Mouse (Mus musculus) liver, embryonic 15.5 days (tissue): ENCODE results near the gene Catsper4. TPM values are rescaled to one million over a fixed set of nuclear protein-coding genes. Genes with fewer than 3 reads are reported as not detected.

Experiments
- ATAC-seq: fragments of 200-750 bp; cut with Nextera tagmentation; 2 replicates; pipeline ENCODE4 v1.8.0; 2017; ENCODE audit warnings: moderate number of reproducible peaks, mild to moderate bottlenecking, moderate library complexity; ENCODE audit not compliant: insufficient read depth
- H3K27ac ChIP-seq: fragments of 300-500 bp; sonication (generic); replicated peaks from 2 replicates; pipeline ENCODE4 v1.5.1; 2015; ENCODE audit warnings: mild to moderate bottlenecking, inconsistent platforms
- H3K27me3 ChIP-seq: fragments of 300-500 bp; sonication (generic); 2 replicates; pipeline ENCODE4 v1.6.1; 2015; ENCODE audit warnings: mild to moderate bottlenecking, inconsistent platforms
- H3K36me3 ChIP-seq: fragments of 300-500 bp; sonication (generic); replicated peaks from 2 replicates; pipeline ENCODE4 v1.6.1; 2015; ENCODE audit warnings: moderate library complexity, mild to moderate bottlenecking, inconsistent platforms
- H3K4me1 ChIP-seq: fragments of 300-500 bp; sonication (generic); replicated peaks from 2 replicates; pipeline ENCODE4 v1.6.1; 2015; ENCODE audit warnings: inconsistent platforms
- H3K4me2 ChIP-seq: fragments of 300-500 bp; sonication (generic); 2 replicates; pipeline ENCODE4 v1.6.1; 2015; ENCODE audit warnings: moderate library complexity, mild to moderate bottlenecking, inconsistent platforms
- H3K4me3 ChIP-seq: fragments of 300-500 bp; sonication (generic); replicated peaks from 2 replicates; pipeline ENCODE4 v1.5.1; 2015; ENCODE audit warnings: mild to moderate bottlenecking, inconsistent platforms
- H3K9ac ChIP-seq: fragments of 300-500 bp; sonication (generic); 2 replicates; pipeline ENCODE4 v1.6.1; 2015; ENCODE audit warnings: moderate library complexity, mild to moderate bottlenecking, inconsistent platforms
- H3K9me3 ChIP-seq: fragments of 300-500 bp; sonication (generic); replicated peaks from 2 replicates; pipeline ENCODE4 v1.6.1; 2016; ENCODE audit warnings: inconsistent platforms
- WGBS: fragments of 180-500 bp; shearing (Covaris S2); methylation state at CpG from one replicate; pipeline ENCODE4 v1.1.7; 2015; ENCODE audit warnings: mixed read lengths; ENCODE audit not compliant: insufficient replicate concordance; 5-methylcytosine and 5-hydroxymethylcytosine counted together
- polyA plus RNA-seq: library from polyadenylated mRNA; unstranded; fragments of >200 nt; fragmentation: Nextera tagmentation; extraction: Ambion mirVana; gene quantifications from 2 replicates; pipeline ENCODE4 v1.2.1, GENCODE M21; 2015

Catsper4 gene
- polyA plus RNA-seq, 1 experiment from 2014 or later = not detected

GRCm38 (mm10) chr4:134249651-134250050 lies 22.5 kb upstream of the Catsper4 start:
- Histone ChIP-seq H3K36me3 (no peaks in the 10 kb centered on the region), H3K4me3 (peak overlapping the region; percentile 33), H3K27ac (no peak overlapping the region), H3K4me2 (peak overlapping the region; percentile 61), H3K9me3 (no peaks in the 10 kb centered on the region), H3K4me1 (peaks cover 57% of the 10 kb centered on the region), H3K27me3 (peaks cover 92% of the 10 kb centered on the region), H3K9ac (no peak overlapping the region)
- ATAC-seq = no peak
- 2% methylated on average over 30 of the region's 30 CpGs for WGBS

DNA sequence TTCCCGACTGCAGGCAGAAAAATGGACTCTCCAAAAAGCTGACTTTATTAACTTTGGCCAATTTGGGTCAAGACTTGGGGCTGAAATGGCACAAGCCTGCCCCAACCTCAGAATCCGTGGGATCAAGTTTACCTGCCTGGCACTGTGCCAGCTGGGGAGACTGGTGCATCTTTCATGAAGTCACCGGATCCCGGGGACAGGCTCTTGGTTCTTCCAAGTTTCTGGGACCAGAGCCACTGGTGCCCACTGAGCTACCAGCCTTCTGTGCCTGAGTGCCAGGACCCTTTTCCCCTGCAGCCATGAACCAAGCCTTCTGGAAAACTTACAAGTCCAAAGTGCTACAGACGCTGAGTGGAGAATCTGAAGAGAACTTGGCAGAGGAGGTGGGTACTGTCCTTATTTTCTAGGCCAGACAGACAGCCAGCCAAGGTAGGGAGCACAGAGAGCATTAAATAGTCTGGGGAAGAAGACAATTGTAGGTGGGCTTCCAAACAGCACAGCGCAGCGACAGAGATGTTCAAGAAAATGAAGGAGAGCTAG lies 19.6 kb upstream of the Catsper4 start, which contains the start of gene Gm30191:
Gm30191 (plus strand) TSS at position 217 of the 540 bp plus-strand sequence.
- Histone ChIP-seq H3K27me3 (peaks cover 63% of the 10 kb centered on the region), H3K4me1 (peaks cover 45% of the 10 kb centered on the region), H3K4me2 (peak within 1 kb of the TSS; percentile 98), H3K4me3 (peak within 1 kb of the TSS; percentile 79), H3K36me3 (no peaks in the 10 kb centered on the region), H3K9ac (0 out of 2 replicates have a peak within 1 kb of the TSS, but pooled peaks have one; percentile 71), H3K9me3 (no peaks in the 10 kb centered on the region), H3K27ac (no peak within 1 kb of the TSS)
- 62% methylated on average over 7 of the region's 7 CpGs for WGBS
- no peak for ATAC-seq

DNA sequence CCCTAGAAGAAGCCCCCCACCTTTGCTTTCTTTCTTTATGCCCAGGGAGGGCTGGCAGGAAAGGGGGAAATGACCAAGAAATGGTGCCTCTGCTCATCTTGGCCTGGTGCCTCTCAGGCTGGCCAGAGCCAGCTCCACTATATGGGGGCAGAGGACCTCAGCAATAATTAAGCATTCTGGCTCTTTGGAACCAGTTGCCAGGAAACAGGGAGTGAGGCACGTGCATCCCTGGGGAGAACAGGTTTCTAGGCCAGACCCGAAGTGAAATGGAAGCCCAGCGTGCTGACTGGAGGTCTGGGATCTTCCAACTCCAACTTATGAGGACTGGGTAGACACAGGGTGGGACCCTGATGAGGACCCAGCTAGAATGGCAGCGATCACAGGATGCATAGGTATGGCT lies 19.1 kb upstream of the Catsper4 start:
- WGBS = 51% methylated on average over 4 of the region's 4 CpGs

GRCm38 (mm10) chr4:134245148-134245843 lies 18.1 kb upstream of the Catsper4 start, which contains the start of gene Zfp593:
Zfp593 (minus strand) TSS chr4:134245592.
- H3K9ac ChIP-seq = peak within 1 kb of the TSS; percentile 71

More for the DNA sequence above, 19.1 kb upstream of the Catsper4 start:
- no peak overlapping the region for H3K9ac ChIP-seq
- no peak overlapping the region for H3K4me3 ChIP-seq
- H3K27me3 ChIP-seq = peaks cover 58% of the 10 kb centered on the region
- H3K4me2 ChIP-seq = no peak overlapping the region
- ATAC-seq = no peak
- H3K27ac ChIP-seq = no peak overlapping the region
- H3K36me3 ChIP-seq = no peaks in the 10 kb centered on the region
- peaks cover 40% of the 10 kb centered on the region for H3K4me1 ChIP-seq
- H3K9me3 ChIP-seq = no peaks in the 10 kb centered on the region

DNA sequence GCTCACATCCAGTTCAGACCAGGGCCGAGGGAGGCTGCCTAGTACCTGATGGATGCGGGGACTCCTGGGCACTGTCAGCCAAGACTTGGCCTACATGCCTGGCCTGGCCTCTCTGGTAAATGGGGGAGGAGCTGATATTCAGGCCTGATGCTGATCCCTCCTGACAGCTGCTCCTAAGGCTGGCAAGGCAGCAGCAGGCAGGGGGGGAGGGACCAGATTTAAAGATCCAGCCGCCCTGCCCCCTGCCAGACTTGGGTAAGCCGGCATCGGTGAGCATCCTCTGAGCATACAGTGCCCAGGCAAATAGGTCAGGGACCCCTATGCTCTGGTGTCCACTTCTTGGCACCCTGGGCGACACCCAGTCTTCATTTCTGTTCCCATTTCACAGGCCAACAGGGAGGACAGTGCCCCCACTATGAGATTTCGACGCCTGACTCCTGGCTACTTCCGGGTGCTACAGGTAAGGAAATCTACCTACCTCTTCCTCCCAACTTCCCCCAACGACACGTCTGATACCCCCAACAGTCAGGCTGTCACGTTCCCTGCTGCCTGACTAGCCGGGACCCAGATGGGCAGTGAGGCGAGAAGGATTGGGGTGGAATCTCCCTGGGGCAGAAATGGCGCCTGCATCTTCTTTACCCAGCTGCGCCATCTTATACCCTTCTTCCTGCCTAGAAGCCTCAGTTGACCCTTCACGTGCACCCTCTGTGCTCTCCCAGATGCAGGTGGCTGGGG lies 16.5 kb upstream of the Catsper4 start, which contains the start of gene E130218I03Rik:
E130218I03Rik (plus strand) TSS at position 147 of the 735 bp plus-strand sequence.
- peak within 1 kb of the TSS; percentile 71; the same call in 1 of the 2 replicates for H3K9ac ChIP-seq

More at GRCm38 (mm10) chr4:134245148-134245843, 18.1 kb upstream of the Catsper4 start, which contains the start of gene Zfp593:
- Histone ChIP-seq H3K4me2 (peak within 1 kb of the TSS; percentile 98), H3K36me3 (no peaks in the 10 kb centered on the region), H3K27me3 (peaks cover 48% of the 10 kb centered on the region), H3K27ac (peak within 1 kb of the TSS; percentile 51; the same call in 1 of the 2 replicates), H3K9me3 (no peaks in the 10 kb centered on the region), H3K4me3 (peak within 1 kb of the TSS; percentile 79), H3K4me1 (peaks cover 30% of the 10 kb centered on the region)
- ATAC-seq = peak; percentile 76
- WGBS = under 1% methylated on average over 60 of the region's 60 CpGs

DNA sequence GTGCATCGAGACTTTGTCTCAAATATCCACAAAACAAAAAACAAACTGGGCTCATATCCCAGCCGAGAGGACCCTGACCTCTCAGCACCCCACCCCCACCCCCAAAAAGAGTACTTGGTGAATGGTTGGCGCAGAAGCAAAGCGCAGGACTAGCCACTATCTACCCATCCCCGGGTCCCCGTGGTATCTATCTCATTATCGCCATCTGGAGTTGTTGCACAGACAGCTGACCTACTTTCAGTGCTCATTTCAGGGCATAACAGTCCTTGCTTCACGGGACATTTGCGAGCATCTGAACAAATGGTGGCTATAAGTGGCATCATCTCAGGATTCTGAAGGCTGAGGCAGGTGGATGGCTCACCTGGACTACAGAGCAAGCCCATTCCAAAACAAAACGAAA lies 11.5 kb upstream of the Catsper4 start:
- no peak for ATAC-seq
- 6% methylated on average over 10 of the region's 10 CpGs for WGBS

More for the DNA sequence above, 16.5 kb upstream of the Catsper4 start, which contains the start of gene E130218I03Rik:
- Histone ChIP-seq H3K36me3 (no peaks in the 10 kb centered on the region), H3K4me3 (peak within 1 kb of the TSS; percentile 79), H3K27me3 (peaks cover 36% of the 10 kb centered on the region), H3K27ac (no peak within 1 kb of the TSS), H3K9me3 (no peaks in the 10 kb centered on the region), H3K4me2 (peak within 1 kb of the TSS; percentile 98), H3K4me1 (peaks cover 24% of the 10 kb centered on the region)
- 86% methylated on average over 17 of the region's 17 CpGs for WGBS
- ATAC-seq = no peak

DNA sequence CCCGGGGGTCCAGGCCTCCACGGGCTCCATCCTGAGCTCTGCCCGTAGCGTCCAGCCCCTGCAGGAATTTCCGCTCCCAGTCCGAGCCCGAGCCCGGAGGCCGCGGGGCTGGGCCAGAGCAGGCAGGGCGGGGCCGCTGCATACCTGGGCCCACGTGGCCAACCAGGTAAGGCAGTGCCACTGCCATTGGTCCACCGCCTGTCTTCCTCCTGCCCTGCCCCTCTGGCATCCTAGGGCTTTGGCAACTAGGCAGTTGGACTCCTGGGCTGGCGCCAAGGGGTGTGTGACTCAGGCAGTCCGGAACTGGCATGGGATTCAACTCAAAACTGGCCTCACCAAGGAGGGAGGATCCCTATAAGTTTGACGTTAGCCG lies 11.1 kb upstream of the Catsper4 start, which contains the start of gene Cnksr1:
Cnksr1 (minus strand) TSS at position 121 of the 373 bp plus-strand sequence.
- WGBS = 12% methylated on average over 18 of the region's 18 CpGs
- H3K4me1 ChIP-seq = peaks cover 13% of the 10 kb centered on the region
- H3K9ac ChIP-seq = no peak within 1 kb of the TSS
- H3K27ac ChIP-seq = no peak within 1 kb of the TSS
- no peak for ATAC-seq
- peak within 1 kb of the TSS; percentile 46 for H3K4me2 ChIP-seq
- no peak within 1 kb of the TSS for H3K4me3 ChIP-seq
- H3K36me3 ChIP-seq = no peaks in the 10 kb centered on the region
- no peaks in the 10 kb centered on the region for H3K9me3 ChIP-seq
- peaks cover 53% of the 10 kb centered on the region for H3K27me3 ChIP-seq

More for the DNA sequence above, 11.5 kb upstream of the Catsper4 start:
- Histone ChIP-seq H3K27ac (no peak overlapping the region), H3K9ac (no peak overlapping the region), H3K27me3 (peaks cover 49% of the 10 kb centered on the region), H3K4me2 (peak overlapping the region; percentile 46), H3K4me1 (peaks cover 13% of the 10 kb centered on the region), H3K4me3 (no peak overlapping the region), H3K9me3 (no peaks in the 10 kb centered on the region), H3K36me3 (no peaks in the 10 kb centered on the region)

GRCm38 (mm10) chr4:134237582-134238278 lies 10.5 kb upstream of the Catsper4 start:
- 24% methylated on average over 19 of the region's 19 CpGs for WGBS
- ATAC-seq = no peak
- H3K4me3 ChIP-seq = no peak overlapping the region

GRCm38 (mm10) chr4:134234876-134235275 lies 7.7 kb upstream of the Catsper4 start:
- ATAC-seq = no peak
- WGBS = 49% methylated on average over 5 of the region's 5 CpGs

More at GRCm38 (mm10) chr4:134237582-134238278, 10.5 kb upstream of the Catsper4 start:
- Histone ChIP-seq H3K9me3 (no peaks in the 10 kb centered on the region), H3K36me3 (no peaks in the 10 kb centered on the region), H3K4me2 (peak overlapping the region; percentile 46), H3K4me1 (peaks cover 13% of the 10 kb centered on the region), H3K27me3 (peaks cover 57% of the 10 kb centered on the region), H3K9ac (no peak overlapping the region), H3K27ac (no peak overlapping the region)

DNA sequence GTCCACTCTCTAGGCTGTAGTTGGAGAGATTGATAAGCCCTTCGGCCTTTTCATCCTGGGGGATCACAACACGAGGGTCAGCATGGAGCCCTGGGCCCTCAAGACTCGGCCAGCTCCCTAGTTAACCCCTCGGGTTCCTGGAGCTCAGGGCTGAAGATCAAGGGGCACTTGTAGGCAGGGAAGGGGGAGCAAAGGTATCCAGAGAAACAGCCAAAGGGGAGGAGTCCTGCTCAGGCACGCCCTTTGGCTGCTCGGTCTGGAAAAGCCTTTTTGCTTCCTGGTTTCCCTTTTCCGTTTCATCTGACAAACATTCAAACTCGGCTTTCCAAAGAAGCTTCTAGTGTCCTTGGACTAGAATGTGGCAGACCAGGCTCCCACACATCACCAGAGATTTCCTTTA lies 3.2 kb upstream of the Catsper4 start:
- H3K27me3 ChIP-seq = peaks cover 36% of the 10 kb centered on the region
- no peak overlapping the region for H3K9ac ChIP-seq
- no peak overlapping the region for H3K4me2 ChIP-seq
- WGBS = 33% methylated on average over 8 of the region's 8 CpGs
- ATAC-seq = no peak
- no peaks in the 10 kb centered on the region for H3K4me1 ChIP-seq
- no peak overlapping the region for H3K4me3 ChIP-seq
- H3K9me3 ChIP-seq = no peaks in the 10 kb centered on the region
- H3K36me3 ChIP-seq = no peaks in the 10 kb centered on the region
- no peak overlapping the region for H3K27ac ChIP-seq

More at GRCm38 (mm10) chr4:134234876-134235275, 7.7 kb upstream of the Catsper4 start:
- no peak overlapping the region for H3K9ac ChIP-seq
- no peak overlapping the region for H3K27ac ChIP-seq
- no peaks in the 10 kb centered on the region for H3K9me3 ChIP-seq
- no peak overlapping the region for H3K4me3 ChIP-seq
- peaks cover 13% of the 10 kb centered on the region for H3K4me1 ChIP-seq
- peaks cover 65% of the 10 kb centered on the region for H3K27me3 ChIP-seq
- no peaks in the 10 kb centered on the region for H3K36me3 ChIP-seq
- H3K4me2 ChIP-seq = no peak overlapping the region
